Mouse (Mus musculus) MEL (cell line): ENCODE results near the gene Sptlc2. TPM values are rescaled to one million over a fixed set of nuclear protein-coding genes. Genes with fewer than 3 reads are reported as not detected.
A peak's percentile ranks its signal among the peaks of the same experiment; 100 is the strongest.

ENCODE experiments used
- DNase-seq: peaks from one replicate; pipeline ENCODE4 v3.0.0; 2011; ENCODE audit warnings: low read depth, low spot score
- H3K27ac ChIP-seq: 2 replicates; pipeline ENCODE4 v1.5.1; 2012; ENCODE audit warnings: low read depth, mild to moderate bottlenecking, control low read depth, low read length, moderate library complexity; ENCODE audit not compliant: control insufficient read depth
- H3K27me3 ChIP-seq, 2 experiments: fragments of 150-350 bp in 1 of 2; sonication (generic) in 1 of 2; 2 replicates each; pipeline ENCODE4 v1.6.1; 2012; ENCODE audit warnings: low read length in 2 of 2, mild to moderate bottlenecking in 2 of 2, improper control_type of control experiment in 1 of 2, moderate library complexity in 1 of 2; ENCODE audit not compliant: insufficient read depth in 2 of 2, control insufficient read depth in 1 of 2
- H3K36me3 ChIP-seq, 2 experiments: 2 replicates each; pipeline ENCODE4 v1.6.1; 2012 to 2014; ENCODE audit warnings: low read length in 2 of 2, improper control_type of control experiment in 1 of 2, inconsistent platforms in 1 of 2, mild to moderate bottlenecking in 1 of 2; ENCODE audit not compliant: insufficient read depth in 2 of 2, control insufficient read depth in 1 of 2
- H3K4me1 ChIP-seq, 2 experiments: fragments of 150-350 bp in 1 of 2; sonication (generic) in 1 of 2; 2 replicates each; pipeline ENCODE4 v1.6.1; 2012; ENCODE audit warnings: low read length in 2 of 2, improper control_type of control experiment in 1 of 2, mild to moderate bottlenecking in 1 of 2; ENCODE audit not compliant: insufficient read depth in 2 of 2, control insufficient read depth in 1 of 2
- H3K4me3 ChIP-seq, 2 experiments: fragments of 150-350 bp in 1 of 2; sonication (generic) in 1 of 2; 2 replicates each; pipeline ENCODE4 v1.5.1; 2012; ENCODE audit warnings: low read depth in 2 of 2, low read length in 2 of 2, mild to moderate bottlenecking in 2 of 2, moderate library complexity in 2 of 2, control low read depth in 1 of 2, improper control_type of control experiment in 1 of 2; ENCODE audit not compliant: control insufficient read depth in 1 of 2, insufficient read depth in 1 of 2
- H3K79me2 ChIP-seq: 2 replicates; pipeline ENCODE4 v1.6.1; 2012; ENCODE audit warnings: mild to moderate bottlenecking, low read length, moderate library complexity; ENCODE audit not compliant: control insufficient read depth, poor library complexity, insufficient read depth
- H3K9ac ChIP-seq: 2 replicates; pipeline ENCODE4 v1.6.1; 2012; ENCODE audit warnings: low read depth, mild to moderate bottlenecking, control low read depth, low read length, moderate library complexity; ENCODE audit not compliant: control insufficient read depth, poor library complexity, severe bottlenecking
- H3K9me3 ChIP-seq: fragments of 150-350 bp; sonication (generic); replicated peaks from 2 replicates; pipeline ENCODE4 v1.6.1; 2012; ENCODE audit warnings: mild to moderate bottlenecking, low read length, improper control_type of control experiment, moderate library complexity; ENCODE audit not compliant: insufficient read depth
- CHD1 ChIP-seq: IDR thresholded peaks from 2 replicates; pipeline ENCODE4 v1.6.1; 2012; ENCODE audit warnings: low read depth, mild to moderate bottlenecking, inconsistent platforms, low read length, improper control_type of control experiment
- CHD2 ChIP-seq: IDR thresholded peaks from 2 replicates; pipeline ENCODE4 v1.6.1; 2011; ENCODE audit warnings: low read length, improper control_type of control experiment
- ELF1 ChIP-seq: IDR thresholded peaks from 2 replicates; pipeline ENCODE4 v1.6.1; 2014; ENCODE audit warnings: low read depth, mild to moderate bottlenecking, inconsistent platforms, low read length, improper control_type of control experiment, moderate library complexity
- HCFC1 ChIP-seq: IDR thresholded peaks from 2 replicates; pipeline ENCODE4 v1.6.1; 2012; ENCODE audit warnings: low read depth, mild to moderate bottlenecking, inconsistent platforms, low read length, improper control_type of control experiment, moderate library complexity
- MAFK ChIP-seq: IDR thresholded peaks from 2 replicates; pipeline ENCODE4 v1.6.1; 2011; ENCODE audit warnings: low read depth, mild to moderate bottlenecking, low read length, improper control_type of control experiment, borderline replicate concordance
- NRF1 ChIP-seq: IDR thresholded peaks from 2 replicates; pipeline ENCODE4 v1.6.1; 2014; ENCODE audit warnings: low read depth, mild to moderate bottlenecking, inconsistent platforms, low read length, improper control_type of control experiment, moderate library complexity; ENCODE audit not compliant: poor library complexity, insufficient read depth, severe bottlenecking
- POLR2AphosphoS2 ChIP-seq: IDR thresholded peaks from 2 replicates; pipeline ENCODE4 v1.6.1; 2011; ENCODE audit warnings: low read length, improper control_type of control experiment
- RAD21 ChIP-seq: IDR thresholded peaks from 2 replicates; pipeline ENCODE4 v1.6.1; 2011; ENCODE audit warnings: mild to moderate bottlenecking, low read depth, low read length, improper control_type of control experiment
- TAL1 ChIP-seq: IDR thresholded peaks from 2 replicates; pipeline ENCODE4 v1.6.1; 2012; ENCODE audit warnings: mild to moderate bottlenecking, inconsistent platforms, low read length, moderate library complexity, mixed read lengths
- TBP ChIP-seq: IDR thresholded peaks from 2 replicates; pipeline ENCODE4 v1.8.0; 2011; ENCODE audit warnings: low read depth, low read length, improper control_type of control experiment
- UBTF ChIP-seq: IDR thresholded peaks from 2 replicates; pipeline ENCODE4 v1.6.1; 2012; ENCODE audit warnings: low read depth, mild to moderate bottlenecking, inconsistent platforms, low read length, improper control_type of control experiment, moderate library complexity, borderline replicate concordance; ENCODE audit not compliant: insufficient read depth
- USF1 ChIP-seq: IDR thresholded peaks from 2 replicates; pipeline ENCODE4 v1.6.1; 2014; ENCODE audit warnings: low read depth, mild to moderate bottlenecking, inconsistent platforms, low read length, improper control_type of control experiment, moderate library complexity
- ZKSCAN1 ChIP-seq: IDR thresholded peaks from 2 replicates; pipeline ENCODE4 v1.6.1; 2012; ENCODE audit warnings: low read depth, mild to moderate bottlenecking, inconsistent platforms, low read length, improper control_type of control experiment, moderate library complexity
- ZNF384 ChIP-seq: IDR thresholded peaks from 2 replicates; pipeline ENCODE4 v1.6.1; 2012; ENCODE audit warnings: low read depth, mild to moderate bottlenecking, inconsistent platforms, low read length, improper control_type of control experiment
- polyA plus RNA-seq, 2 experiments: library from polyadenylated mRNA; stranded (reverse) in 1 of 2; unstranded in 1 of 2; fragments of >175 nt in 1 of 2; fragments of >200 nt in 1 of 2; gene quantifications; 2 replicates each; pipeline versions ENCODE4 v1.2.1 to v1.2.4; 2012; ENCODE audit warnings: low replicate concordance in 2 of 2, low read depth in 1 of 2; ENCODE audit not compliant: insufficient read length in 2 of 2, insufficient read depth in 1 of 2, missing spikeins in 1 of 2
- total RNA-seq: library from RNA; depleted of rRNA; stranded (reverse); fragments of 300-350 nt; gene quantifications from 2 replicates; pipeline ENCODE4 v1.2.3, GENCODE M21; 2012

Sptlc2 gene
- total and polyA plus RNA-seq, 3 experiments, result 61.6 to 75.9 TPM; not detected in 1

- peaks cover 0 to 15% of the 10 kb centered on the region in 2 experiments; a peak in 3 of 4 replicates for H3K36me3 ChIP-seq
- H3K79me2 ChIP-seq, result no peaks in the 10 kb centered on the region
- no peak overlapping the region for H3K4me3 ChIP-seq
- no peak overlapping the region for H3K9ac ChIP-seq
- TF ChIP-seq TAL1, result peak; percentile 52
- TF ChIP-seq ZKSCAN1, result peak; percentile 69; the same call in 1 of the 2 replicates
- no peak for TF ChIP-seq ELF1
- no peak for DNase-seq
- H3K9me3 ChIP-seq, result no peaks in the 10 kb centered on the region
- H3K4me1 ChIP-seq, result peaks cover 0 to 9% of the 10 kb centered on the region in 2 experiments; a peak in 1 of 4 replicates
- H3K27me3 ChIP-seq, result no peaks in the 10 kb centered on the region
- 0 out of 2 replicates have a peak overlapping the region, but pooled peaks have one; percentile 11 for H3K27ac ChIP-seq
Measured at GRCm38 (mm10) chr12:87421708-87422507, 33.8 kb upstream of the Sptlc2 start.

- Histone ChIP-seq H3K27ac (no peak overlapping the region), H3K9me3 (no peaks in the 10 kb centered on the region), H3K4me3 (no peak overlapping the region), H3K79me2 (no peaks in the 10 kb centered on the region), H3K9ac (no peak overlapping the region), H3K4me1 (peaks cover 2 to 16% of the 10 kb centered on the region in 2 experiments; a peak in 3 of 4 replicates), H3K27me3 (no peaks in the 10 kb centered on the region), H3K36me3 (peaks cover 0 to 6% of the 10 kb centered on the region in 2 experiments; a peak in 2 of 4 replicates)
- DNase-seq, result no peak
- no peak for TF ChIP-seq ZNF384
- no peak for TF ChIP-seq CHD2
- TF ChIP-seq TBP, result no peak
- TF ChIP-seq USF1, result no peak
- TF ChIP-seq NRF1, result no peak
- no peak for TF ChIP-seq RAD21
- TF ChIP-seq UBTF, result no peak
- no peak for TF ChIP-seq MAFK
- TF ChIP-seq HCFC1, result no peak
Measured at GRCm38 (mm10) chr12:87419974-87420485, 31.9 kb upstream of the Sptlc2 start.

- TF ChIP-seq CHD1 (no peak), POLR2AphosphoS2 (peak; percentile 16; the same call in 1 of the 2 replicates)
- DNase-seq, result no peak
- H3K79me2 ChIP-seq, result no peaks in the 10 kb centered on the region
- H3K9ac ChIP-seq, result no peak overlapping the region
- no peak overlapping the region for H3K4me3 ChIP-seq
- H3K36me3 ChIP-seq, result peaks cover 0 to 6% of the 10 kb centered on the region in 2 experiments; a peak in 2 of 4 replicates
- H3K27ac ChIP-seq, result no peak overlapping the region
- no peaks in the 10 kb centered on the region for H3K27me3 ChIP-seq
- no peaks in the 10 kb centered on the region for H3K9me3 ChIP-seq
- peaks cover 2 to 18% of the 10 kb centered on the region in 2 experiments; a peak in 3 of 4 replicates for H3K4me1 ChIP-seq
Measured at GRCm38 (mm10) chr12:87418921-87419320, 30.8 kb upstream of the Sptlc2 start.
